Mouse (Mus musculus): ENCODE results near the gene Cuedc1. TPM values are rescaled to one million over a fixed set of nuclear protein-coding genes. Genes with fewer than 3 reads are reported as not detected.

Cuedc1 gene
- polyA plus RNA-seq, 1 experiment from 2014 or later = 50.2 TPM

DNA sequence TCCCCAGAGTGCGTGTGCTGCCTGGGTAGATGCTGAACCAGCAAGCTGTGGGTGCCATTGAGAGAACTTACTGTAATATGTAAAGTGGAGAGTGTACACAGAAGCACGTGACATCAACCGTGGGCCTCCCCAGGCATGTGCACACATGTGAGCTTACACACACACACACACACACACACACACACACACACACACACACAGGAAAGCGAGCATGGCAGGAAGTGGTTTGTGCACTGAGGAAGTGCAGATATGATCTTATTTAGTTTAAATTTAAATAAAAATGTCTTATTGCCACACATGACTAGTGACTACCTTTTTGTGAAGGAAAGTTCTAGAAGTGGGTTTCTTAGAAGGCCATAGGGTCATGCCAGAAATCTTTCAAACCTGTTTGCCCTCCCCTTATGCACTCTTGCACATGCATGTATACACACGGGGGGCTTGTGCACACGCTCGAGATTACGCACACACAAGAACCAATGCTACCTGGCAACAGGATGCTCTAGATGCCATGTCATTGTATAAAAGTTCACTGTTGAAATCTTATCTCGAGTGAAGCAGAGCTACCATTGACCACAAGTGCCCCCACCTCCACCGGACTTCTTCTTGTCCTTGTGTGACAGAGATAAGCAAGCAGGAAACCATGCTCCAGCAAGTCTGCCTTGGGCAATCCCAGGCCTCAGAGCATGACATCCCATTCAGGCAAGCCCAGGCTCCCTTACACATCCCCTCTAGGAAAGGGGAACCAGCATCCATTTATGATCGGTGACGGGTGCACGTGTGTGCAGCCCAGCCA is 47.6 kb downstream of the Cuedc1 start:
- no peak overlapping the region for H3K27ac ChIP-seq

DNA sequence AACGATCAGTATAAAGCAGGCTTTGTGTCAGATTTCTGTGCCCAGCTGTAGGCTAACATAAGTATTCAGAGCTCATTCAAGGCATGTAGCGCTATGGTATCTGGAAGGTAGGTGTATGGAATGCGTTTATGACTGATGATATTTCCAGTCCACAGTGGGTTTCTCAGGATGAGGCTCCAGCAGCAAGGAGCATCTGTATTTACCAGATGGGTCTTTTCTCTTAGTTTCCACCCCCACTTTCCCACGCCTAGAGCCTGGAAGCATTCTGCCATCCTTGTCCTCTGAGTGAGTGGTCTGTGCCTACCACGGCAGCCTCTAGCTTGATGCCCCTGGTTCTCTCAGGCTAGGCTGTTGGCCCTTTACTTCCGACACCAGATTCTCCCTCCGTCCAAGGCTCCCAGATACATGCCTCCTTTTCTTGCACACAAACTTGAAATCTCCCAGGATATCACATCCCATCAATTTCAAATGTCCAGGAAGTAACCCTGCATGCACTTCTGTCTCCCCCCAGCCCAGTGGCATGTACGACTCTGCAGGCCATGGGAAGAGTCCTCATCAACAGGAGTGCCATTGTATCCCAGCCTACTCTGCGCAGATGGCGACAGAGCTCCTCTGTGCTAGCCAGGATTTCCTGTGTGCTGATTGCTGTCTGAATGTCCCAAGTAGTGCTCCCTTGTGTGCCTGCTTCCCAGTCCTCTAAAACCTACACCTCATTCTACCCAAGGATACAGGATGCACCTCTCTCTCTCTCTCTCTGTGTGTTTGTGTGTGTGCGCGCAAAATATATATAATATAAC is 48.6 kb downstream of the Cuedc1 start:
- no peak overlapping the region for H3K27ac ChIP-seq
- peaks cover 3% of the 10 kb centered on the region for H3K36me3 ChIP-seq
- H3K4me3 ChIP-seq = no peak overlapping the region
- ATAC-seq (ENCODE audit: low FRiP score, low read depth) = no peak
- H3K27me3 ChIP-seq (replicated peaks) = no peaks in the 10 kb centered on the region
- 68% methylated on average over 12 of the region's 12 CpGs for WGBS
- no peaks in the 10 kb centered on the region for H3K9me3 ChIP-seq
- no peak overlapping the region for H3K9ac ChIP-seq
- 0 out of 2 replicates have a peak overlapping the region, but pooled peaks have one; percentile 3 for H3K4me2 ChIP-seq (replicated peaks)
- H3K4me1 ChIP-seq = peaks cover 72% of the 10 kb centered on the region

More for the DNA sequence above, 47.6 kb downstream of the Cuedc1 start:
- no peak for ATAC-seq (ENCODE audit: low FRiP score, low read depth)
- Histone ChIP-seq H3K9ac (no peak overlapping the region), H3K27me3 (replicated peaks) (no peaks in the 10 kb centered on the region), H3K4me3 (no peak overlapping the region), H3K4me1 (peaks cover 69% of the 10 kb centered on the region), H3K4me2 (replicated peaks) (no peak overlapping the region), H3K9me3 (no peaks in the 10 kb centered on the region), H3K36me3 (peaks cover 3% of the 10 kb centered on the region)
- WGBS = 83% methylated on average over 13 of the region's 13 CpGs

DNA sequence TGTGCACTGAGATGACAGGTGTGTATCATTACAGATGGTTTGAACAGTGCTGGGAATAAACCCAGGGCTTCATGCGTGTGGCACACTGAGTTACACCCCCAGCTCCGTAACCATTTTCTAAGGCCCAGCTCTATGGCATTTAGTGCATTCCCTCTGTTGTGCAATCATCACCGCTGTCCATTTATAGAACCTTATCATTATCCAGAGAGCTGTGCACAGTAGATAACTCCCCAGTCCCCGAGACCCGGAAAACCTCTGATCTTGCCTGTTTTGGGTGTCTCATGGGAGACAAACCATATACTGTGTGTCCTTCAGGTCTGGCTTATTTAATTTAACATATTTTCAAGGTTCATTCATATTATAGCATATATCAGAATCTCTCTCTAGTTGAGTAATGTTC is 49.5 kb downstream of the Cuedc1 start:
- 91% methylated on average over 5 of the region's 5 CpGs for WGBS
- Histone ChIP-seq H3K36me3 (peaks cover 3% of the 10 kb centered on the region), H3K9me3 (no peaks in the 10 kb centered on the region), H3K27me3 (replicated peaks) (no peaks in the 10 kb centered on the region), H3K4me3 (no peak overlapping the region), H3K27ac (no peak overlapping the region), H3K9ac (no peak overlapping the region), H3K4me1 (peaks cover 70% of the 10 kb centered on the region), H3K4me2 (replicated peaks) (no peak overlapping the region)
- no peak for ATAC-seq (ENCODE audit: low FRiP score, low read depth)

DNA sequence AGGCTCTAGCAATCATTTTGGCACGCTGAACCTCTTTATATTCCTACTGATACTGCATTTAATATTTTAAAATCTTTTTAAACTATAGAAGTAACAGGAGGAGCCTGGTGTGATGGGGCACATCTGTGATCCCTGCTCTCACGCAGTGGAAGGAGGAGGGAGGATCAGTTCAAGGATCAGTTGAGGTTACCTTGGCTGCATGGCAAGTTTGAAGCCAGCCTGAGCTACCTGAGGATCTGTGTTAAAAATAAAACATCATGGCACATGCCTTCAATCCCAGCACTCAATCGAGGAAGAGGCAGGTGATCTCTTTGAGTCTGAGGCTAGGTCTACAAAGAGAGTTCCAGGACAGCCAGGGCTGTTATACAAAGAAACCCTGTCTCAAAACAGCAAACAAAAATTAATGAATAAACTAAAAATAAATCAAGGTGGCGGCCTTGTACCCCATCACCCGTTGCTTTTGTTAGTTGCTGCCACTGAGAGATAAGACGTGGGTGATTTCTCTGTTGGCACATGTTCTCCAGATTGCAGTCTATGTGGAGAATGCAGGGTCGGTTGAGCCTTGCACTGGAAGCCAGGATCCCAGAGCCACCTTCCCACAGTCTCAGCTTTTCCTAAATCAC is 50.3 kb downstream of the Cuedc1 start:
- ATAC-seq (ENCODE audit: low FRiP score, low read depth) = no peak
- WGBS = 42% methylated on average over 7 of the region's 7 CpGs
- H3K36me3 ChIP-seq = peaks cover 3% of the 10 kb centered on the region
- H3K27me3 ChIP-seq (replicated peaks) = no peaks in the 10 kb centered on the region
- 0 out of 2 replicates have a peak overlapping the region, but pooled peaks have one; percentile 62 for H3K27ac ChIP-seq
- no peaks in the 10 kb centered on the region for H3K9me3 ChIP-seq
- H3K9ac ChIP-seq = no peak overlapping the region
- H3K4me1 ChIP-seq = peaks cover 69% of the 10 kb centered on the region
- H3K4me3 ChIP-seq = no peak overlapping the region
- peak overlapping the region; percentile 2; the same call in 1 of the 2 replicates for H3K4me2 ChIP-seq (replicated peaks)

DNA sequence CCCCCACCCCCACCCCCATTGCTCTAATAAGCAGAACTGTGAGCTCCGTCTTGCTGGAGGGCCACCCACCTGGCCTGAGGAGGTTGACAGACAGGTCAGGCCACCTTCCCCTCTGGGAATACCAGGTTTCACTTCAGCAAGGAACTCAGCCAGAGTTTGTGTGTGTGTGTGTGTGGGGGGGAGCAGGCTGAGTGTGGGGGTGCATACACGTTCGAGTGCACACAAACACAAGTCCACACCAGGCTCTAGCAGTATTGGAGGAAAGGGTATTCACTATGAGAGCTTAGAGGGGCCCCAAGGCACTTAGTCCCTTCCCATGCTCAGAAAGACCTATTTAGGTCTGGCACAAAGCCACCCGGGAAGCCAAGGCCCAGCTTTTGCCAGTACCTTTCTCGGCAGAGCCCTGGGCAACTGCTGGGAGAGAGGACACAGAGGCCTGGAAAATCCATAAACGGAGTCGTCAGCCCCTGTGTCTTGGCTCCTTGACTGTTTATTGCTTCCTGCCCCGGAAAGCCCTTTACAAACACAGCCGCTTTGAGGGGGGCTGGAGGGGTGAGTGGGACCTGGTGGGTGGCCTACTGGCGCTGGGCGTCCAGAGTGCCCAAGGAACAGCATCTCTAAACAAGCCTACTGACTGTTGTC is 50.9 kb downstream of the Cuedc1 start:
- ATAC-seq (ENCODE audit: low FRiP score, low read depth) = no peak
- H3K27me3 ChIP-seq (replicated peaks) = no peaks in the 10 kb centered on the region
- no peaks in the 10 kb centered on the region for H3K36me3 ChIP-seq
- peak overlapping the region; percentile 62; the same call in 1 of the 2 replicates for H3K27ac ChIP-seq
- no peaks in the 10 kb centered on the region for H3K9me3 ChIP-seq
- 0 out of 2 replicates have a peak overlapping the region, but pooled peaks have one; percentile 3 for H3K9ac ChIP-seq
- peak overlapping the region; percentile 2 for H3K4me2 ChIP-seq (replicated peaks)
- WGBS = 4% methylated on average over 11 of the region's 11 CpGs
- no peak overlapping the region for H3K4me3 ChIP-seq
- H3K4me1 ChIP-seq = peaks cover 70% of the 10 kb centered on the region

DNA sequence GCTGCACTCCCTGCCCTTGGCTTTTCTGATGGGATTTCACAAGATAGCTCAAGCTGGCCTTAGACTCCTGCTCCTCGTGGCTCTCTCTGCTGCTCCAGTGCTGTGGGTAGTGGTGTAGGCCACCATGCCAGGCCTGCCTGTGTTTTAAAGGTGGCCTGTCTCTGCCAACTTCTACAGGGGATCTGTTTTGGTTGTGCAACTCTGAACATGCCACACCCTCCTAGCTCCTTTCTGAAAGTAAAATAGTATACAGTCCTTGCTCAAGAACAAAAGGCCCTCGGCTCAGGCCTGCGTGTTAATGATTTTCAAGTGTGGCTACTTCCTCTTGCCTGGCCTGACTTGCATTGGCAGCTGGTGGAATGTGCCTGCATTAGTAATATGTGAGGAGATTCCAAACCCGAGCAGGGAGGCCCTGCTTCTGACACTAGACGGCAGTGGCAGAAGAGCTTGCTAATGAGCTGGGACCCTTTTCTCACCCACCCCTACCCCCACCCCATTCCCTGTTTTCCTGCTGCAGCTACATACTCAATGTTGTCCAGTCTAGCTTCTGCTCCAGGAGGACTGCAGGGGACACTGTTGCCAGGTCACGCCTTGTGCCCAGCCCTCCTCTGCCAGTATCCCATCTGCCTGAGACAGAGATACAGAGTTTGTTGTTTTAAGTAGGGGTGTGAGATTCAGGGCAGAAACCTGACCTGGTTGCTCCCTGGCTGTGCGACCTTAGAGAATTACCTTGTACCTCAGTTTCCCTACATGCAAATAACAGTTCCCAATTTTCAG is 53.7 kb downstream of the Cuedc1 start:
- H3K4me1 ChIP-seq = peaks cover 74% of the 10 kb centered on the region
- ATAC-seq (ENCODE audit: low FRiP score, low read depth) = no peak
- no peak overlapping the region for H3K4me2 ChIP-seq (replicated peaks)
- no peak overlapping the region for H3K4me3 ChIP-seq
- 41% methylated on average over 7 of the region's 7 CpGs for WGBS
- no peaks in the 10 kb centered on the region for H3K36me3 ChIP-seq
- no peaks in the 10 kb centered on the region for H3K9me3 ChIP-seq
- H3K9ac ChIP-seq = no peak overlapping the region
- H3K27ac ChIP-seq = peak overlapping the region; percentile 42; the same call in 1 of the 2 replicates
- H3K27me3 ChIP-seq (replicated peaks) = no peaks in the 10 kb centered on the region

DNA sequence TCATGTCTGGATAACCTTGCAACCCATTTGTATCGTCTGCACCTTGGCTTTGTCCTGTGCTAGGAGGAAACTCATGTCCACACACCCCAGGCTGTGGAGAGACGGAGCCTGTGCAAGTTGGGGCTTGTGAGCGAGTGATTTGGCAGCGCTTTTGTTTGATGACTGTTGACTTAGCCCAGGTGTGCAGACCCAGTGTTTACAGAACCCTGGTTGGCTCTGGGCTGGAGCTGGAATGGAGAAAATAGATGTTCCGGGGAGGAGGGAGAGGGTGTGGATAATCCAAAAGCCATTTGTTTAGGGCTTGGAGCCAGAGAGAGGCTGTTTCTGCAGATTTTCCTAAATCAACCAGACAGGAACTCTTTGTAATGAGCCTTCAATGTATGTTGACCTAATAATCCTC is 56.0 kb downstream of the Cuedc1 start:
- Histone ChIP-seq H3K9me3 (no peaks in the 10 kb centered on the region), H3K36me3 (no peaks in the 10 kb centered on the region), H3K27ac (no peak overlapping the region), H3K27me3 (replicated peaks) (no peaks in the 10 kb centered on the region), H3K4me2 (replicated peaks) (no peak overlapping the region), H3K4me3 (no peak overlapping the region), H3K9ac (no peak overlapping the region), H3K4me1 (peaks cover 64% of the 10 kb centered on the region)
- no peak for ATAC-seq (ENCODE audit: low FRiP score, low read depth)
- 75% methylated on average over 5 of the region's 5 CpGs for WGBS

DNA sequence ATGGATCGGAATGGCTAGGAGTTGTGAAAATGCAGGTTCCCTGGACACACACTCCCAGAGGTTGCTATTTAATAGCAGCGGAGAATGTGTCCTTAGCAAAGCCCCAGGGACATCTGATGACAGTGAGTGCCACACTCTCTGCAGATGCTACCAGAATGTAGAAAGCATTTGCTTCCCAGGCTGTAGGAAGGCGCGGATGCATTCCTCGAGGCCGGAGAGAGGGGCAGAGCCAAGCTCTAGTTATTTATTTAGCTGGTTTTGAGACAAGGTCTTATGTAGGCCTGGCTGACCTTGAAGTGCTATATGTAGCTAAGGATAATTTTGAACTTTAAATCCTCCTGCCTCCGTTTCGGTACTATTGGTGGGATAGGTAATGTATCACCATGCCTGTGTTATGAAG is 56.6 kb downstream of the Cuedc1 start:
- Histone ChIP-seq H3K4me1 (peaks cover 63% of the 10 kb centered on the region), H3K4me3 (no peak overlapping the region), H3K9me3 (no peaks in the 10 kb centered on the region), H3K9ac (no peak overlapping the region), H3K4me2 (replicated peaks) (no peak overlapping the region), H3K27me3 (replicated peaks) (no peaks in the 10 kb centered on the region), H3K36me3 (no peaks in the 10 kb centered on the region), H3K27ac (no peak overlapping the region)
- ATAC-seq (ENCODE audit: low FRiP score, low read depth) = no peak
- WGBS = 64% methylated on average over 8 of the region's 8 CpGs

DNA sequence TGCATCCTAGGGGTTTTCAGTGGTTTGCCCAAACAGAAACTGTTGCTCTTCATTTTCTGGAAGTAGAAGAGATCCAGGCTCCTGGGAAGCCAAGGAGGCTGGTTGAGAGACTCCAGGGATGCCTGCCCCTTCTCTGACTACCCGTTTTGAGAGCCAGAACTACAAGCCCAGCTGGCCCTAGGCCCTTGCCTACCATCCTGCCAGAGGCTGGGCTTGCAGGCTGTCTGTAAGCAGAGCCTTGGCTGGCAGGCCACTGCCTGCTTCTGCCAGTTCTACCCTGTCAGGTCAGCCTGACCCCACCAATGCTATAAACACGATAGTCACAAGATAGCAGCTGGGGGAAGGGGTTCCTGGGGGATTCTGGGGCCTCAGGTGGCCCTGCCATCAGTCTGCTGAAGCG is 57.6 kb downstream of the Cuedc1 start:
- H3K4me2 ChIP-seq (replicated peaks) = peak overlapping the region; percentile 4; the same call in 1 of the 2 replicates
- H3K9me3 ChIP-seq = no peaks in the 10 kb centered on the region
- H3K4me3 ChIP-seq = no peak overlapping the region
- no peaks in the 10 kb centered on the region for H3K36me3 ChIP-seq
- 55% methylated on average over 3 of the region's 3 CpGs for WGBS
- H3K9ac ChIP-seq = no peak overlapping the region
- ATAC-seq (ENCODE audit: low FRiP score, low read depth) = no peak
- no peaks in the 10 kb centered on the region for H3K27me3 ChIP-seq (replicated peaks)
- peaks cover 71% of the 10 kb centered on the region for H3K4me1 ChIP-seq
- H3K27ac ChIP-seq = peak overlapping the region; percentile 29; the same call in 1 of the 2 replicates

DNA sequence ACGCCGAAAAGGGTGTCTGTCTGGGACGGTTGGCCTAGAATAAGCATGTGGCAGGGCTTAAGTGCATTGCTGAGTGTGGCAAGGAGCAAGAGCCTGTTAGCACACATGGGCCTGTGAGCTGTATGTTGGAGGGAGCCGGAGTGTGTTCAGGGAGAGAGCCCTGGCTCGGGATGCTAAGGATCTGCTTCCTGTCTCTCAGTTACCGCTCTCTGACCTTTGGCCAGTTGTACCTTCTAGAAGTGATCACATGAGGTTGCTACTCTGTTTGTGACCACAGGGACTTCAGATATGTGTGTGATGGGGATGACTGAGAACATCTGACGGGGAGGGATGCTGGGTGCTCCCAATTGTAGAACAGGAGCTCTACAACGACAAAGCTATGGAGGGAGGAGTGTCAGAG is 58.1 kb downstream of the Cuedc1 start:
- peak overlapping the region; percentile 4; the same call in 1 of the 2 replicates for H3K4me2 ChIP-seq (replicated peaks)
- H3K36me3 ChIP-seq = no peaks in the 10 kb centered on the region
- no peak overlapping the region for H3K9ac ChIP-seq
- 69% methylated on average over 8 of the region's 8 CpGs for WGBS
- H3K27me3 ChIP-seq (replicated peaks) = no peaks in the 10 kb centered on the region
- H3K9me3 ChIP-seq = no peaks in the 10 kb centered on the region
- H3K27ac ChIP-seq = peak overlapping the region; percentile 29; the same call in 1 of the 2 replicates
- no peak for ATAC-seq (ENCODE audit: low FRiP score, low read depth)
- H3K4me3 ChIP-seq = no peak overlapping the region
- H3K4me1 ChIP-seq = peaks cover 71% of the 10 kb centered on the region

DNA sequence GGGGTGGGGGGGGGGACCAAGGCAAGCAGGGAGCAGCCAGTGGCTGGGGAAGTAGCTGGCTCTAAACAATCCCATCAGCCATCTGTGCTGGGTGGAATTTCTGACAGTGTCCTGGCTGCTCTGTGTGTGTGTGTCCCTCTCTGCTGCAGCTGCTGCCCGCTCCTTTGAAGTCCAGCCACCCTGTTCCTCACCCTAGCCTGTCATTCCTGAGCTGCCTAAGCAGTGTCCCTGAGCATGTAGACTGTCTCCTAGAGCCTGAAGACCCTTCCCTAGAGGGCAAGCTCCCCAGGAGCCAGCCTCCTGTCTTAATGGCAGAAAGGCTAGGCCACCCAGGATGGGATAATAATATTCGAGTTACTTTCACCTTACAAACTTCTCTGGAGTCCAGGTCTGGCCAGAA is 58.5 kb downstream of the Cuedc1 start:
- ATAC-seq (ENCODE audit: low FRiP score, low read depth) = no peak
- Histone ChIP-seq H3K9ac (no peak overlapping the region), H3K27me3 (replicated peaks) (no peaks in the 10 kb centered on the region), H3K36me3 (no peaks in the 10 kb centered on the region), H3K9me3 (no peaks in the 10 kb centered on the region), H3K4me3 (no peak overlapping the region), H3K4me2 (replicated peaks) (no peak overlapping the region), H3K27ac (no peak overlapping the region), H3K4me1 (peaks cover 71% of the 10 kb centered on the region)
- 53% methylated on average over 2 of the region's 2 CpGs for WGBS
